Mouse (Mus musculus): ENCODE measurements at regions not wholly inside any gene's neighbourhood (a gene's known extent, or its start where the extent isn't known, plus 50 kb on each side); places are given as distances from the start of the nearest gene placed in this dataset.
"Not testable (repeated sequence)": the region's sequence is repeated elsewhere in the genome, so short reads cannot be mapped to it uniquely, and the experiment has no call there.

GRCm38 (mm10) chr8:7323067-7323675 lies 1337.9 kb downstream of the Efnb2 start:
- Histone ChIP-seq H3K27ac (no peak overlapping the region), H3K36me3 (no peaks in the 10 kb centered on the region), H3K9me3 (no peaks in the 10 kb centered on the region), H3K4me1 (no peaks in the 10 kb centered on the region), H3K4me3 (no peak overlapping the region), H3K4me2 (replicated peaks) (no peak overlapping the region), H3K27me3 (no peaks in the 10 kb centered on the region), H3K9ac (no peak overlapping the region)
- 43% methylated on average over 3 of the region's 3 CpGs for WGBS
- no peak for ATAC-seq (ENCODE audit: insufficient number of reproducible peaks, insufficient read depth, low FRiP score, low TSS enrichment)

GRCm38 (mm10) chr8:7322376-7323066 lies 1338.5 kb downstream of the Efnb2 start:
- Histone ChIP-seq H3K9me3 (no peaks in the 10 kb centered on the region), H3K36me3 (no peaks in the 10 kb centered on the region), H3K4me2 (replicated peaks) (no peak overlapping the region), H3K27me3 (no peaks in the 10 kb centered on the region), H3K9ac (no peak overlapping the region), H3K4me3 (no peak overlapping the region), H3K4me1 (no peaks in the 10 kb centered on the region), H3K27ac (no peak overlapping the region)
- WGBS, result 51% methylated on average over 12 of the region's 12 CpGs
- ATAC-seq (ENCODE audit: insufficient number of reproducible peaks, insufficient read depth, low FRiP score, low TSS enrichment), result no peak

- no peak for ATAC-seq (ENCODE audit: insufficient number of reproducible peaks, insufficient read depth, low FRiP score, low TSS enrichment)
- Histone ChIP-seq H3K4me1 (no peaks in the 10 kb centered on the region), H3K9me3 (no peaks in the 10 kb centered on the region), H3K36me3 (no peaks in the 10 kb centered on the region), H3K27ac (no peak overlapping the region), H3K27me3 (no peaks in the 10 kb centered on the region), H3K4me3 (no peak overlapping the region), H3K4me2 (replicated peaks) (no peak overlapping the region), H3K9ac (no peak overlapping the region)
- WGBS, result 33% methylated on average over 4 of the region's 4 CpGs
These were observed 1344.2 kb downstream of the Efnb2 start for GRCm38 (mm10) chr8:7316806-7317355.

GRCm38 (mm10) chr8:7309239-7309638 lies 1351.8 kb downstream of the Efnb2 start:
- H3K27me3 ChIP-seq, result no peaks in the 10 kb centered on the region
- 76% methylated on average over 2 of the region's 2 CpGs for WGBS
- no peaks in the 10 kb centered on the region for H3K4me1 ChIP-seq
- ATAC-seq (ENCODE audit: insufficient number of reproducible peaks, insufficient read depth, low FRiP score, low TSS enrichment), result no peak
- H3K4me3 ChIP-seq, result no peak overlapping the region
- no peak overlapping the region for H3K4me2 ChIP-seq (replicated peaks)
- H3K27ac ChIP-seq, result no peak overlapping the region
- H3K36me3 ChIP-seq, result no peaks in the 10 kb centered on the region
- no peaks in the 10 kb centered on the region for H3K9me3 ChIP-seq
- no peak overlapping the region for H3K9ac ChIP-seq

- 20% methylated on average over 7 of the region's 7 CpGs for WGBS
- Histone ChIP-seq H3K27ac (no peak overlapping the region), H3K27me3 (no peaks in the 10 kb centered on the region), H3K9ac (no peak overlapping the region), H3K36me3 (no peaks in the 10 kb centered on the region), H3K4me1 (no peaks in the 10 kb centered on the region), H3K9me3 (no peaks in the 10 kb centered on the region), H3K4me2 (replicated peaks) (no peak overlapping the region), H3K4me3 (no peak overlapping the region)
- ATAC-seq (ENCODE audit: insufficient number of reproducible peaks, insufficient read depth, low FRiP score, low TSS enrichment), result no peak
These were observed 1371.7 kb downstream of the Efnb2 start for GRCm38 (mm10) chr8:7289361-7289760.

GRCm38 (mm10) chr8:7286581-7286980 lies 1374.5 kb downstream of the Efnb2 start:
- no peaks in the 10 kb centered on the region for H3K36me3 ChIP-seq
- H3K9ac ChIP-seq, result no peak overlapping the region
- 76% methylated on average over 1 of the region's 1 CpGs for WGBS
- ATAC-seq (ENCODE audit: insufficient number of reproducible peaks, insufficient read depth, low FRiP score, low TSS enrichment), result no peak
- H3K4me2 ChIP-seq (replicated peaks), result no peak overlapping the region
- no peaks in the 10 kb centered on the region for H3K27me3 ChIP-seq
- H3K4me1 ChIP-seq, result no peaks in the 10 kb centered on the region
- no peak overlapping the region for H3K27ac ChIP-seq
- no peak overlapping the region for H3K4me3 ChIP-seq
- no peaks in the 10 kb centered on the region for H3K9me3 ChIP-seq

- Histone ChIP-seq H3K4me1 (no peaks in the 10 kb centered on the region), H3K9me3 (no peaks in the 10 kb centered on the region), H3K4me2 (replicated peaks) (no peak overlapping the region), H3K4me3 (no peak overlapping the region), H3K27me3 (no peaks in the 10 kb centered on the region), H3K36me3 (no peaks in the 10 kb centered on the region), H3K9ac (no peak overlapping the region), H3K27ac (no peak overlapping the region)
- 69% methylated on average over 3 of the region's 3 CpGs for WGBS
- no peak for ATAC-seq (ENCODE audit: insufficient number of reproducible peaks, insufficient read depth, low FRiP score, low TSS enrichment)
These were observed 1393.6 kb downstream of the Efnb2 start for GRCm38 (mm10) chr8:7267406-7267805.

GRCm38 (mm10) chr8:7254336-7254735 lies 1406.7 kb downstream of the Efnb2 start:
- H3K9me3 ChIP-seq; H3K9ac ChIP-seq; H3K27me3 ChIP-seq; ATAC-seq (ENCODE audit: insufficient number of reproducible peaks, insufficient read depth, low FRiP score, low TSS enrichment); H3K36me3 ChIP-seq; H3K27ac ChIP-seq; H3K4me3 ChIP-seq; H3K4me1 ChIP-seq; H3K4me2 ChIP-seq (replicated peaks): not testable (repeated sequence)
- WGBS, result 91% methylated on average over 9 of the region's 9 CpGs

- Histone ChIP-seq H3K27ac (no peak overlapping the region), H3K4me3 (no peak overlapping the region), H3K4me2 (replicated peaks) (no peak overlapping the region), H3K9ac (no peak overlapping the region), H3K27me3 (no peaks in the 10 kb centered on the region), H3K9me3 (no peaks in the 10 kb centered on the region), H3K36me3 (no peaks in the 10 kb centered on the region), H3K4me1 (no peaks in the 10 kb centered on the region)
- 89% methylated on average over 1 of the region's 1 CpGs for WGBS
- ATAC-seq (ENCODE audit: insufficient number of reproducible peaks, insufficient read depth, low FRiP score, low TSS enrichment), result no peak
These were observed 1420.7 kb downstream of the Efnb2 start for GRCm38 (mm10) chr8:7240321-7240720.

- no peaks in the 10 kb centered on the region for H3K9me3 ChIP-seq
- H3K4me1 ChIP-seq, result no peaks in the 10 kb centered on the region
- WGBS, result 39% methylated on average over 3 of the region's 3 CpGs
- no peaks in the 10 kb centered on the region for H3K36me3 ChIP-seq
- no peak overlapping the region for H3K27ac ChIP-seq
- H3K4me3 ChIP-seq, result no peak overlapping the region
- no peak overlapping the region for H3K9ac ChIP-seq
- no peak for ATAC-seq (ENCODE audit: insufficient number of reproducible peaks, insufficient read depth, low FRiP score, low TSS enrichment)
- no peak overlapping the region for H3K4me2 ChIP-seq (replicated peaks)
- H3K27me3 ChIP-seq, result no peaks in the 10 kb centered on the region
These were observed 1427.0 kb downstream of the Efnb2 start for GRCm38 (mm10) chr8:7234006-7234405.

- Histone ChIP-seq H3K4me2 (replicated peaks) (no peak overlapping the region), H3K9me3 (no peaks in the 10 kb centered on the region), H3K4me3 (no peak overlapping the region), H3K9ac (no peak overlapping the region), H3K27me3 (no peaks in the 10 kb centered on the region), H3K36me3 (no peaks in the 10 kb centered on the region), H3K27ac (no peak overlapping the region), H3K4me1 (no peaks in the 10 kb centered on the region)
- 78% methylated on average over 3 of the region's 3 CpGs for WGBS
- ATAC-seq (ENCODE audit: insufficient number of reproducible peaks, insufficient read depth, low FRiP score, low TSS enrichment), result no peak
These were observed 1441.7 kb downstream of the Efnb2 start for GRCm38 (mm10) chr8:7219300-7219699.

- Histone ChIP-seq H3K36me3 (no peaks in the 10 kb centered on the region), H3K9me3 (no peaks in the 10 kb centered on the region), H3K9ac (no peak overlapping the region), H3K4me1 (no peaks in the 10 kb centered on the region), H3K27me3 (no peaks in the 10 kb centered on the region), H3K27ac (no peak overlapping the region), H3K4me2 (replicated peaks) (no peak overlapping the region), H3K4me3 (no peak overlapping the region)
- WGBS, result 58% methylated on average over 3 of the region's 3 CpGs
- no peak for ATAC-seq (ENCODE audit: insufficient number of reproducible peaks, insufficient read depth, low FRiP score, low TSS enrichment)
These were observed 1453.9 kb downstream of the Efnb2 start for GRCm38 (mm10) chr8:7207178-7207577.
